Mouse (Mus musculus) embryo, embryonic 10 days (tissue): Measurements from ENCODE around the gene Pole3.
A peak's percentile ranks its signal among the peaks of the same experiment; 100 is the strongest.
"Not testable (repeated sequence)": the region's sequence is repeated elsewhere in the genome, so short reads cannot be mapped to it uniquely, and the experiment has no call there.

Experiments used
- DNase-seq: peaks from one replicate; pipeline ENCODE4 v3.0.0-alpha.2; 2015; ENCODE audit warnings: low spot score

The Pole3 gene

DNA sequence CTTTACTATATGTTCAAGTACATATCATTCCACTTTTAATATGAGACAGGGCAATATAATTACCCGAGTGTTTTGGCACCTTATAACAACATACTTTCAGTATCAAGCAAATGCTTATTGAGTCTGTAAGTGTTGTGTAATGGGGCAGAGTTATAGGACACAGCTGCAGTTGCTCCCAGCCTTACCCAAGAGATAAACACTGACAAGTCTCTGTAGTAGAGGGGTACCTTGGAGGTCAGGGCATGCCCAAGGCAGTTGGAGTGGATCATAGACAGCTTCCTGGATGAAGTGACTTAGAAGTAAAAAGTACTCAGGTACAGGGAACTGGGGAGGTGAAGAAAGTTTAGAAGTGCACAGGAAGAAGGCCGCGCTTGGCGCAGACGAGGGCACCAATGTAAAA, 37.7 kb downstream of the Pole3 start:
- no peak for DNase-seq

DNA sequence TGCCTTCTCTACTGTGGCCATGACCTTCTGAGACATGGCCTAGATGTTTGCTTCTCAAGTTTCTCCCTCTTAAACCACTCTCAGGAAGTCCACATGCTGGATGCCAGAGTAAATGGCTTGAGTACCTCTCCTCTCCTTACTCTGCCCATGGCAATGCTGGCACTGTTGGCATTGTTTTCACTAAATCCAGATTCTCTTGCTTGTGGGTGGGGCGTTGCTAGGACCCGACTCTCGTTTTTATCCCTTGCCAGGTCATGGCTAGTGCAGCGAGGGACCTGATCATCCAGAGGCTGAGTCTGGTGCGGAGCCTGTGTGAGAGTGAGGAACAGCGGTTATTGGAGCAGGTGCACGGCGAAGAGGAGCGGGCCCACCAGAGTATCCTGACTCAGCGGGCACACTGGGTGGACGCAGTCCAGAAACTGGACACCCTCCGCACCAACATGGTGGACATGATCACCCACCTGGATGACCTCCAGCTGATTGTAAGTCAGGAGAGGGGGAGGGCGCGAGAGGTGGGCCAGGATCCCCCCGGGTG, 38.6 kb downstream of the Pole3 start:
- DNase-seq, result no peak

DNA sequence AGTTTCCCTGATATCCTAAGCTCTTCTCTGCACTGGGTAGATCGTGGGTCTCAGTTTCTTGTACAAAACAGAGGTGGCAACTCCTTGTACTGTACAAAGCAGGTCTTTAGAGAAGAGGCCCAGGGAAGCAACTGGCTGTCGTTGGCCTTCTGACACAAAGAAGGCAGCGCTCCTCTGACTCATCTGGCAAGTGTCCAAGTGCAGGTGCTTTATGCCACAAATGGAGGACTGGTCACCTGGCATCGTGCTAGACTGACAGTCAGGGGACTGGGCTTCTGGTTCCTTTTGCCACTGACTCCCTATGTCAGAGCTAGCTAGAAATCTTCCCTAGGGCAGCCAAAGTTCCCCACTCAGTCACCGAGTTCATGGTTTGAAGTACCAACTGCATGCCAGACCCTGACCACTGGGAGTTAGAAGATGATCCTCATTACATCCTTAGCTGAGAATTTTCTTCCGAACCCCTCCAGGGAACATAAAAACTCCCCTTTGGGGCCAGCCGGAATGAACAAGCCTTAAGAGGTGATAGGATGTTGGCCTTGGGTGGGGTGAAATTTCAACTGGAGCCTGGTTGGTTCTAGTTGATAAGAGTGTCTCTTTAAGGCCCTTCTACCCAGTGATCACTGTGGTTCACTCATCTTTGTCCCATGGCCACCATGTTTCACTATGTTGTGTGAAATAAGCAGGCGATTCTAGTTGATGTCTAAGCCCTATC, 39.3 kb downstream of the Pole3 start:
- DNase-seq, result no peak

DNA sequence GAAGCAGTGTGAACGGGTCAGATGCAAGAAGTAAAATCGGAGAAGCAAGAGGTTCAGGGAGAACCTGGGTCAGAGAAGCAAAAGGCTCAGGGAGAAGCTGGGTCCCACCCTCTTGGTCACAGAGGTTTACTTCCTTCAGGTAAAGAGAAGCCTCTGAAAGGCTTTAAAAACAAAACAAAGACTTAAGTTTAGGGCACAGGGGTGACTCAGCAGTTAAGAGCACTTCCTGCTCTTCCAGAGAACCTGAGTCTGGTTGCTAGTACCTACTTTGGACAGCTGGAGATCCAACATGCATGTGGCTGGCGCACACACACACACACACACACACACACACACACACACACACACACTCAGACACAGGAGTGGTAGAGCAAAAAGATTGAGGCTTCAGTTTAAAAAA, 39.9 kb downstream of the Pole3 start:
- no peak for DNase-seq

DNA sequence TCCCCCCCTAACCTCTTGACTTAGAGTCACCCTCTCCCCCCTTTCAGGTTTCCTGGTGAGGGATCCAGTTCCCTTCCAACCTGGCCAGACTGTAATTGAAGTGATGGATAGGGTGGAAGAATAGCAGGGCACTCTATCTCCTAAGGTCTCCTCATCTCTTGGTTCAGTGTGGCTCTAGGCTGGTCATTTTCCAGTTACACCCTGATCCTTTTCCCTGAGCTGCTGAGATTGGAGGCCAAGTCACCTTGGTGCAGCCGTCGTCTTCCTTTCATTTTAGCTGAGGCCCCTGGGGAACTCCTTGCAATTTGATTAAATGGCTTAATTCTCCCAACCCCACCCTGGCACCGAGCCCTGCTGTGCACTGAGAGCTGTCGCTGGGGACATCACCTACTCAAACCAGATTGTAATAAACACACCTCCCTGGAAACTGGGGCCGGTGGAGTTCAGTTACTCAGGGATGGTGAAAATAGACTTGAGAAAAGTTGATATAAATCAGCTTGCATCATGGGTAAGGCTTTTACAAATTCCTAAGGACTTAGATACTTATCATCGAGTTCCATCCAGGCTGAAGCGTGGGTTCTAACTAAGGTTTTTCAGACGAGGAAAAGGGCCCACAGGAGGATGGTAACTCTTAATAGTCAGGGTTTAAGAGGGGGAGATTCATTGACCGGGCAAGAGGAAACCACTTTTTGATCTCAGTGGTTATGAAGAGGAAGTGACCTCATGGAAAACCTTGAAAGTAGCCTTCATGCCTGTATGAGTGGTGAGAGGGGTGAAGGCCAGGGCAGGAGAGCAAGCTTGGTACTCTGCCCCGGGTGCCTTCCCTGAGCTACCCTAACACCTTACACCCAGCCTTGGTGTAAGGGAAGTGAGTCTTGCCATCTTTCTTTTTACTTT, 43.9 kb downstream of the Pole3 start:
- DNase-seq, result no peak

DNA sequence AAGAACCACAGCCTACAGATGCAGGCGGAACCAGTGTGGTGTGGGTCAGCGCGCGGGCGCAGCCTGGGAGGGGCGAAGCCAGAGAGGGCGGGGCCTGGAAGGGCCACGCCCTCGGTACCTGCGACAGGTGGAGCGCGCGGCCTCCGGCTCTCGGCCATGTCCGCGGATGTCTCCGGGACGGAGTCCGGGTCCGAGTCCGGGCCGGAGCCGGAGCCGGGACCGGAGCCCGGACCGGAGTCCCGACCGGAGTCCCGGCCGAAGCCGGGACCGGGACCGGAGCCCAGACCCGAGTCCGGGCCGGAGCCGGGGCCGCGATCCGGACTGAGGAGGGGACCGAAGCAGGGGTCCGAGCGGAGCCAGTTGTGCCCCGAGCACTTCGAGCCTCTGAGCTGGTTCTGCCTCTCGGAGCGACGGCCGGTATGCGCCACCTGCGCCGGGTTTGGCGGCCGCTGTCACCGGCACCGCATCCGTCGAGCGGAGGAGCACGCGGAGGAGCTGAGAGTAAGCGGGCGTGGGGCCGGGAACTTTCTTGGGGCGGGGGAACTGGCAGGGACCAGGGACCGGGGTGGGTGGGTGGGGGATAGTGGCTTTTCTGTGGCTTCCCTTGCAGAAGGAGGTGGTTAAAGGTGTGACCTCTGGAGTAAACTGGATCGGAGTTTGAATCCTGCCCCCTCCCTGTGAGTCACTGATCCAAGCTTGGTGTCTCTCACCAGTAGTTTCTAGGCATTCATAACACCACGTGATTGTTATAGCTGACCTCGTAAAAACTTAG, 44.7 kb downstream of the Pole3 start, which contains the start of gene Bspry:
Gene Bspry, plus strand, starts transcription at position 117 of the 772 bp plus-strand sequence.
- peak; percentile 47 for DNase-seq

DNA sequence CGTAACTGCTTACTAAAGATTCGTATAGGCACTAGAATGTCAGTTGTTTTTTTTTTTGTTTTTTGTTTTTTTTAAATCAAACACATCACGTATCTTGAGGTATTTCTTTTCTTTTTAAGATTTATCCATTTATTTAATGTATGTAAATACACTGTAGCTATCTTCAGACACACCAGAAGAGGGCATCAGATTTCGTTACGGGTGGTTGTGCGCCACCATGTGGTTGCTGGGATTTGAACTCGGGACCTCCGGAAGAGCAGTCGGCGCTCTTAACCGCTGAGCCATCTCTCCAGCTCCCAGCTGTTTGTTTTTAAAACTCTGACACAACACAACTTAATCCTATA, 45.3 kb downstream of the Pole3 start:
- DNase-seq, result not testable (repeated sequence)

DNA sequence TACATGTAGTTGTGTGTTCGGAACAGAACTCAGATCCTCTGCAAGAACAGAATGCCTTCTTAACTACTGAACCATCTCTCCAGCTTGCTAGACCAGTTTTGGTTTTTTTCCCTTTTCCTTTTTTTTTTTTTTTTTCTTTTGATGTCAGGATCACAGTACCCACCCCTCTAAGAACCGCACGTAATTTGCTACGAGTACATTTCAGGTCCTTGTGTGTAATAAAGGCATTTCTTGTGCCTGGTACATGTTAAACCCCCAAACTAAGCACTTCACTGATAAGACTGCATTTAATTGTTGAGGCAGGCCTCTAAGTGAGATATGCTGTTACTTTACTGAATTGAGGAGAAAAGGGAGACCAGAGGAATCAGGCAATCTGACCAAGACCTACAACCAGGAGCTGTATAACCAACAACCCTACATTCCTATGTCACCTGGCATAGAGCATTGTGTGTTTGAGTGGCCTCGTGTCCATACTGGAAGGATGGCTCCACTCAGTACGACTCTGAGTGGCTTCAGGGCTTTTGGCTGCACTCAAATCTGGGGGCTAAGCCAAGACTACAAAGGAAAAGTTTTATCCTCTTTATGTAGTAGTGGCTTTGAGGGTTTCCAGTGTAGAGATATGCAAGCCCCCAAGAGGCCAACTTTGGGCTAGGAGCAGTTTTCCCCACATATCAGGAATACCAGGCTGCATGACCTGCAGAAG, 47.2 kb downstream of the Pole3 start:
- DNase-seq, result no peak

DNA sequence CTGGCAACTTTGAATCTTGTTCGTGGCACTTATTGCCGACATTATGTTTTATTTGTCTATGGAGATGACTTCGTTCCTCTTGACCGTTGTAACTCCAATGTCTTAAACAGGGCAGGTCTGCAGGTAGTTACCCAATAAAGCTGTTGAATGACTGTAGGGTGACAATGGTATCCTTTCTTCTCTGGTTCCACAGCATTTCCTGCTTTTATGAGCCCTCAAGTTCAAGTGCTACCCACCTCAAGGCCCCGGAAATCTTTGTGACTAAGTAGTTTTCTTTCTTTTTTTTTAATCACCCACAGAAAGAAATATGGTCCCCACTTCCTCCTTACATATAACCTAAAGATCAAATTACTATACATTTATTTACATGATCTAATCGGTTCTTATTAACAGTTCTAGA, 49.1 kb downstream of the Pole3 start:
- no peak for DNase-seq

DNA sequence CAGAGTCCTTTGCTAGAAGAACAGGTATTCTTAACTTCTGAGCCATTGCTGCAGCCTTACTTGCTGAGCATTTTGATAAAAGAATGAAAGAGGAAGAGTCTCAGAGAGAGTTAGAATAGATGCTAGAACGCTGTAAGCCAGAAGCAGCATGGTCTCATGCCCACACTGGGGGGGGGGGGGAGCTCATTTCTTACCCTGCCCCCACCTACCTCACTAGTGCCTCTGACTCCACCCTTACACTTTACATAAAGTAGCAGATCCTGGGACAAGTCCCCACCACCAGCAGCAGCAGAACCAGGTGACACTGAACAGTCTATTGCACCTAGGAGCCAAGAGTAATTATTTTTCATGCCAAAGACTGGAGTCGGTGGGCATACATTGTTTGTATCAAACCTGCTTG, 49.7 kb downstream of the Pole3 start:
- DNase-seq, result no peak
